Mouse (Mus musculus): Measurements from ENCODE around the gene Ddx46.
A peak's percentile ranks its signal among the peaks of the same experiment; 100 is the strongest.

The Ddx46 gene

DNA sequence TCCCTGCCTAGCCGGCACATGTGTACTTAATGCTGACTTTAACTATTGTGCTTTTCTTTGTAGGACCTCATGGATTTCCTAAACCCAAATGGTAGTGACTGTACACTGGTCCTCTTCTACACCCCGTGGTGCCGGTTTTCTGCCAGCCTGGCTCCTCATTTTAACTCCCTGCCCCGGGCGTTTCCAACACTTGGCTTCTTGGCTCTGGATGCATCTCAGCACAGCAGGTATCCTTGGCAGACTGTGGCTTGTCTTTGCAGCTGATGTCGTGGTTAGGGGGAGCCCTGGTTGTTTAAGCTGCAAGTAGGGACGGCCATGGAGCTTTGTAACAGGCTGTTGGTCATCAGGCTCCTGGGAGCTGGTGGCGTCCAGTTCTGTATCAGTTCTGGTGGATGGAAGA is 86.7 kb downstream of the Ddx46 start:
- no peak for DNase-seq (ENCODE audit: low read depth, low spot score)

DNA sequence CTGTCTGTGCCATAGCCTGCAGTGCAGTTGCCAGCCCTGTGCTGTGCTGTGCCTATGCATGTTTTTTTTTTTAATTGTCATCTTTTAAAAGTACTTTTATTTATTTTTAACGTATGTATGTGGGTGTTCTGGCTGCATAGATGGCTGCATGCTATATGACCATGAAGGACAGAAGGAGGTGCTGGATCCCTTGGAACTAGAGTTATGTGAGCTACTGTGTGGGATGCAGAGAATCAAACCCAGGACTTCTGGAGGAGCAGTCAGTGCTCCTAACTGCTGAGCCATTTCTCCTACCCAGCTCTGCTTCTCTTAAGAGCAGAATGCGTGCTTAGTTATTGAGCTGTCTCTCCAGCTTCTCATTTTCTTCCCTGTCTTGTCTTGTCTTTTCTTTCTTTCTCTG is 87.2 kb downstream of the Ddx46 start:
- DNase-seq (ENCODE audit: low read depth, low spot score) = no peak

DNA sequence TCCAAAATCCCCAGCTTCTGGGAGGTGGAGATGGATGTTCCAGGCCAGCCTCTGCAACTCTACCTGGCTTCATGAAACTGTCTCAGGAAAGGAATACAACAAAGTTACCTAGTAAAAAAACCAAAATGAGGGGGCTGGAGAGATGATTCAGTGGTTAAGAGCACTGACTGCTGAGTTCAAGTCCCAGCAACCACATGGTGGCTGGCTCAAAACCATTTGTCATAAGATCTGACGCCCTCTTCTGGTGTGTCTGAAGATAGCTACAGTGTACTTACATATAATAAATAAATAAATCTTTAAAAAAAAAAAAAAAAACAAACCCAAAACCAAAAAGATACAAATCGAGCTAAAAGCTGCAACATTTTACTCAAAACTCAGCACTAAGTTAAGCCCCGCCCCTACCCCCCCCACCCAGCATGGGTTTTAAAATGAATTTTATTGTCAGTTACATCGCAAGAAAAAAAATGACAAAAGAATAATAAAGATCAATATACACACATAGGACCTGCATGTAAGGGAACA is 91.8 kb downstream of the Ddx46 start:
- no peak for DNase-seq (ENCODE audit: low read depth, low spot score)

DNA sequence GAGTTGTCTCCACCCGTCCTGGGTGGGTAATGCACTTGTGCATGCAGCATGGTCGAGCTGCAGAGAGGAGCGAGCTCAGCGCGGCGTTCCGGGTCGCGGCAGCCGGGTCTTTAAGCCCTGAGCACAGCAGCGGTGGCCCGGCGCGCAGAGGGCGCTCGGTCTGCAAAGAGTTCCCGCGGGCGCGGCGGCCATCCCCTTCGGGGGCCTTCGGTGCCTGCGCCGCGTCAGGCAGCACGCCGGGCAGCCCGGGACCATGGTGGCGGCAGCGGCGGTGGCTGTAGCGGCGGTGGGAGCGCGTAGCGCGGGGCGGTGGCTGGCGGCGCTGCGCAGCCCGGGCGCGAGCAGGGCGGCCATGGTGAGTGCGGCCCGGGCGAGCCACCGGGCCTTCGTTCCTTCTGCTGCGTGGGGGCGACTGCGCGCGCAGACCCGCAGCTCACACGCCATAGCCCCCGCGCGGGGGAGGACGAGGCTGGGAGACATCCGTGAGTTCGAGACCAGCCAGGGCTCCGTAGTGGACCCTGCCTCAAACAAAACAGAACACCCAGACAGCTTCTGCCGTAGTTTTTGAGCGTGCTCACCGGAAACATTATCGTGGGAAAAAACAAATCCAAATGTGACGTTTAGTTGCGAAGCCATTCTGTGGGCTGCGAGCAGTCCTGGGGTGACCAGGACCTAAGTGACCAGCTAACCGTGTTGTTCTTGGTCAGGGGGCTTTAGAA is 92.5 kb downstream of the Ddx46 start, which contains the start of gene Pcbd2:
Gene Pcbd2 (plus strand): TSS at position 249 of the 719 bp plus-strand sequence.
- DNase-seq (ENCODE audit: low read depth, low spot score) = peak; percentile 64

DNA sequence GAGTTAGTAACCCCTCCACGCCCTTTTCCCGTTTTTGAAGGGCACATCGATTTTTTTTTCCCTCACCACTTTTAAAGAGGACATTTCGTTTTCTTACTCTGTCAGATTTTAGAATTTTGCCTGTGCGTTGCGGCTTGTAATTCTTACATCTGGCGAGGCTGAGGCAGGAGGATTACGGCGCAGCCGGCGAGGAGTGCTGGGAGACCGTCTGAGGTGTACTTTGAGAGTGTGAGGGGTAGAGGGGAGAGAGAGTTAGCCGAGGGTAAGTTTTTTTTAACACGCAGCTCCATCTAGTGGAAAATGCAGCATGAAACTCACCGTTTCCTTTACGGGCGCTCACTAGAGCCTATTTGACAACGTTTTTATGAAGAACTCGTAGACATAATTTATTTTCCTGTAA is 93.0 kb downstream of the Ddx46 start:
- peak; percentile 44 for DNase-seq (ENCODE audit: low read depth, low spot score)

DNA sequence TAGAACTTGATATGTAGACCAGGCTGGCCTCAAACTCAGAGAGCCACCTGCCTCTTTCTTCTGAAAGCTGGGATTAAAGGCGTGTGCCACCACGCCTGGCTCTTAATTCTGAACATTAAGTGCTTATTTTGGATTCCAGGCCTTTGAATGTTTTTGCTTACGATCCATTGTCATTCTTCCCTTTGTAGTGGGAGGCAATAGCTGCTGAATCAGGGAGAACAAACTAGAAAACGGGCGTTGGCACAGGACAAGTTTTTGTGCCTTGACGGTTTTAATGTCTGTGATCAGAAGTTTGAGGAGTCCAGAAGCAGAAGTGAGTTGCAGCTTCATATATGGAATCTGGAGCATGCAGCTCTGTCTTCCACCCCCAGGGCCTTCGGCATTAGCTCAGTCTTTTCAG is 95.9 kb downstream of the Ddx46 start:
- DNase-seq (ENCODE audit: low read depth, low spot score) = no peak

Data from retina, adult 2 months (tissue).